Mouse (Mus musculus) hindbrain, embryonic 13.5 days (tissue): ENCODE results near the gene Rgs6. TPM values are rescaled to one million over a fixed set of nuclear protein-coding genes. Genes with fewer than 3 reads are reported as not detected.
A peak's percentile ranks its signal among the peaks of the same experiment; 100 is the strongest.

Experiments used
- ATAC-seq: fragments of 200-750 bp; cut with Nextera tagmentation; 2 replicates; pipeline ENCODE4 v1.8.0; 2017; ENCODE audit warnings: moderate TSS enrichment; ENCODE audit not compliant: low FRiP score
- H3K27ac ChIP-seq: fragments of 300-500 bp; sonication (generic); 2 replicates; pipeline ENCODE4 v1.5.1; 2015; ENCODE audit warnings: inconsistent platforms, mild to moderate bottlenecking, moderate library complexity
- H3K27me3 ChIP-seq: fragments of 300-500 bp; sonication (generic); 2 replicates; pipeline ENCODE4 v1.6.1; 2015; ENCODE audit warnings: mild to moderate bottlenecking, inconsistent platforms
- H3K36me3 ChIP-seq: fragments of 300-500 bp; sonication (generic); 2 replicates; pipeline ENCODE4 v1.6.1; 2015; ENCODE audit warnings: mild to moderate bottlenecking, inconsistent platforms
- H3K4me1 ChIP-seq: fragments of 300-500 bp; sonication (generic); replicated peaks from 2 replicates; pipeline ENCODE4 v1.6.1; 2015; ENCODE audit warnings: inconsistent platforms
- H3K4me2 ChIP-seq: fragments of 300-500 bp; sonication (generic); 2 replicates; pipeline ENCODE4 v1.6.1; 2015; ENCODE audit warnings: inconsistent platforms, mild to moderate bottlenecking, moderate library complexity
- H3K4me3 ChIP-seq: fragments of 300-500 bp; sonication (generic); 2 replicates; pipeline ENCODE4 v1.5.1; 2015; ENCODE audit warnings: mild to moderate bottlenecking, inconsistent platforms
- H3K9ac ChIP-seq: fragments of 300-500 bp; sonication (generic); 2 replicates; pipeline ENCODE4 v1.6.1; 2015; ENCODE audit warnings: mild to moderate bottlenecking, inconsistent platforms
- H3K9me3 ChIP-seq: fragments of 300-500 bp; sonication (generic); 2 replicates; pipeline ENCODE4 v1.6.1; 2016; ENCODE audit warnings: inconsistent platforms
- WGBS: fragments of 180-500 bp; shearing (Covaris S2); methylation state at CpG from one replicate; pipeline ENCODE4 v1.1.7; 2015; 5-methylcytosine and 5-hydroxymethylcytosine counted together
- polyA plus RNA-seq: library from polyadenylated mRNA; unstranded; fragments of >200 nt; fragmentation: Nextera tagmentation; extraction: Ambion mirVana; gene quantifications from 2 replicates; pipeline ENCODE4 v1.2.1, GENCODE M21; 2015

Gene Rgs6
- polyA plus RNA-seq, 1 experiment from 2014 or later: 7.4 TPM

DNA sequence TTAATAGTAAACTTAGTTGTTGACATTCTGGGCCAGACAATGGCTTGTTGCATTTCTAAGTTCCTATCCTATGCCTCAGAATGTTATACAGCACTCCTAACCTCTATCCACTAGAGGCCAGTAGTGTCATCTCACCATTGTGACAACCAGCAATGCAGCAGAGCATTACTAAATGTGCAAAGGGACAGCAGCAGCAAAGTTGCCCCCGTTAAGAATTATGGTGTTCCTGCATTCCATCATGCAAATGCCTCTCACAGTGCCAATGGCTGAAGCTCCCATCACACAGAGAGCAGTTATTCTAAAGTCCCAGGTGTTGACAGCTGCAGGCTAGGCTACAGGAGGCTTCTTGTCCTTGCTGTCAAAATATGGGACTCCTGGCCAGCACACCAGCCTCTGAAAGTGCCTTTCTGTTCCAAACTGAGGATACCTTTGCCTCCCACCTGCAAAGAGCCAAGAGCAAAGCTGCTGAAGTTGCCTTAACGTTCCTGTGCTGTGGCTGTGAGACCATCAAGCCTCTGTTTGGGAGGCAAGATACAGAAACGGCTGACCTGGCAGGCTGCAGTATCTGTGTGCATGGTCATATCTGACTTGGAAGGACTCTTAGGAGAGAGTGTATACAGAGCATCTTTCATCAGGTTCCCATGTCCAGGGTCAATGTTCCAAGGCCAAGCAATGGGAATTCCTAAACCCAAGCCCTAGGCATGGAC, 484.2 kb downstream of the Rgs6 start:
- 54% methylated on average over 3 of the region's 3 CpGs for whole genome bisulfite sequencing
- Histone ChIP-seq H3K36me3 (no peaks in the 10 kb centered on the region), H3K9ac (0 out of 2 replicates have a peak overlapping the region, but pooled peaks have one; percentile 35), H3K4me1 (peaks cover 29% of the 10 kb centered on the region), H3K4me2 (no peak overlapping the region), H3K4me3 (no peak overlapping the region), H3K27me3 (no peaks in the 10 kb centered on the region), H3K9me3 (no peaks in the 10 kb centered on the region), H3K27ac (peak overlapping the region; percentile 73)
- ATAC-seq: no peak

DNA sequence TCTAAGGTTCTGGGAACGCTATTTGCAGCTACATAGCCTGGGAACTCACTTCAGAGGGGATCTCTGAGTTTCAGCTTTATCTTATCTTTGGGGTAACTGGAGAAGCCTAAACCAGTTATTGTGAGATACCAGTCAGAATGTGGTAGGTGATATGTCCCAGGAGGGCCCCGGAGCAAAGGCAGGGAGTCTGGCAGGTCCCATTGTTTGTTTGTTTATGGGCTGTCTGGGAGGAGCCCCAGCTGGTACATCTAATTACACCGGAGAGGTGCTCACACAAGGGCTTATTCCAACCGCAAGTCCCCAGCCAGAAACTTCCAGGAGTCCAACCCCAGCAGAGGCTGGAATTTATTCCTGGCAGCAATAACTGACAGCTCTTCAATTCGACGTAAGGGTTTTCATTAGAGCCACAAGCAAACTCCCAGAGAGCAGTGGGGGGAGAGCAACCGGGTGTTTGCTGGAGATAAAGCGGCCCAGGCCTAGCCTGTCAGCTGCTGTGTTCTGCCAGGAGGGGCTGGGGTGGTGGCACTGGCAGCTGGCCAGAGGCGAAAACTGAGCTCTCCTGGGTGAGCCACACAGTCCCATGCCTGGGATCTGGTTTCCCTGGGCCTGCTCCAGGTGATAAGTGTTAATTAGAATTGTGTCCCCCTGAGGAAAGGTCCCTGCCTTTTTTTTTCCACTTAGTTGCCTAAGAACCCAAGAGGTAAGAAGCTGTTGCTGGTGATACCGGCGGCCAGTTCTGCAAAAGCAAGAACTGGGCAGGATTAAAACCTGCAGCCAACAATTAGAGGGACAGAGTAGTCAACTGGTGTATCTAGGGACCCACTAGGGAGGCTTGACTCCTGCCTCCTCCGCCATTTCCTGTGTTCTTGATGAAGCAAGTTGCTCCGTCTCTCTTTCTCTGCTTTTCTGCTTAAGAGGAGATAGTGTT, 485.1 kb downstream of the Rgs6 start:
- 35% methylated on average over 13 of the region's 13 CpGs for WGBS
- peak overlapping the region; percentile 35; the same call in 1 of the 2 replicates for H3K9ac ChIP-seq
- peaks cover 32% of the 10 kb centered on the region for H3K4me1 ChIP-seq

DNA sequence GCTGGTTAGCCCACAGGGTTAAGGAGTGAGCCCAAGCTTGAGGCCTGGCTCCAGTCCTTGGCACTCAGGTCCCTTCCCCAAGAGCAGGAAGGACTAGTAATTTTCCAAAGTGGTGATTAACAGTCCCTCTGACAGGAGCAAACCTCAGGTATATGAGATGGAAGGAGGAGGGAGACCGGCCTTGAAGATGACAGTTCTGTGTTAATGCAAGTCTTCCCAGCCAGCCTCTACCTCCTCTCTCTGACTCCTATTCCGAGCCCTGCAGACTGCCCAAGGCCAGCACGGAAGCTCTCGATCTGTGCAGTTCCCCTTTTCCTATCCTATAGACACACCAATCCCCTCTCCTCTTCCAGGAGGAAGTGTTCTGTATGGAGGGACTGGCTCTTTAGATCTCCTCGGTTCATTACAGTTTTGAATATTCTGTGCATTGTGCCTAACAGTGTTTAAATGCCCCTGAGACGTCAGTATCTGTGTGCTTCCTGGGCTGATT, 485.8 kb downstream of the Rgs6 start:
- Histone ChIP-seq H3K4me1 (peaks cover 32% of the 10 kb centered on the region), H3K4me2 (no peak overlapping the region), H3K9ac (no peak overlapping the region), H3K27me3 (no peaks in the 10 kb centered on the region), H3K9me3 (no peaks in the 10 kb centered on the region), H3K27ac (peak overlapping the region; percentile 73), H3K4me3 (no peak overlapping the region), H3K36me3 (no peaks in the 10 kb centered on the region)
- ATAC-seq: no peak
- WGBS: 74% methylated on average over 6 of the region's 6 CpGs

More for the DNA sequence above, 485.1 kb downstream of the Rgs6 start:
- no peaks in the 10 kb centered on the region for H3K36me3 ChIP-seq
- peak overlapping the region; percentile 73 for H3K27ac ChIP-seq
- no peak overlapping the region for H3K4me2 ChIP-seq
- H3K27me3 ChIP-seq: no peaks in the 10 kb centered on the region
- peak; percentile 88 for ATAC-seq
- H3K4me3 ChIP-seq: no peak overlapping the region
- H3K9me3 ChIP-seq: no peaks in the 10 kb centered on the region

DNA sequence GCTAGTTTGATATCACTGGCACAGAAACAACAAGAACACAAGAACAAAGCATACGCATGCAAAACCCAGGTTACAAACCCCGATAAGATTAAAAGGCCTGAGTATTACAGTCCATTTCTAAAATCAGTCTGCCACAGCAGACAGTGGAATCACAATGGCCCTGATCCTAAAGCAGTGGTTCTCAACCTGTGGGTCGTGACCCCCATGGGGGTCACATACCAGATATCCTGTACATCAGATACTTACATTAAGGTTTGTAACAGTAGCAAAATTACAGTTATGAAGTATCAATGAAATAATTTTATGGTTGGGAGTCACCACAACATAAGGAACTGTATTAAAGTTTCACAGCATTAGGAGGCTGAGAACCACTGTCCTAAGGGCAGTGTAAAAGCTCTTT, 488.1 kb downstream of the Rgs6 start:
- Histone ChIP-seq H3K9me3 (no peaks in the 10 kb centered on the region), H3K4me3 (no peak overlapping the region), H3K27me3 (no peaks in the 10 kb centered on the region), H3K36me3 (no peaks in the 10 kb centered on the region), H3K4me1 (peaks cover 37% of the 10 kb centered on the region), H3K4me2 (no peak overlapping the region), H3K9ac (no peak overlapping the region), H3K27ac (no peak overlapping the region)
- ATAC-seq: no peak
- 96% methylated on average over 3 of the region's 3 CpGs for WGBS

DNA sequence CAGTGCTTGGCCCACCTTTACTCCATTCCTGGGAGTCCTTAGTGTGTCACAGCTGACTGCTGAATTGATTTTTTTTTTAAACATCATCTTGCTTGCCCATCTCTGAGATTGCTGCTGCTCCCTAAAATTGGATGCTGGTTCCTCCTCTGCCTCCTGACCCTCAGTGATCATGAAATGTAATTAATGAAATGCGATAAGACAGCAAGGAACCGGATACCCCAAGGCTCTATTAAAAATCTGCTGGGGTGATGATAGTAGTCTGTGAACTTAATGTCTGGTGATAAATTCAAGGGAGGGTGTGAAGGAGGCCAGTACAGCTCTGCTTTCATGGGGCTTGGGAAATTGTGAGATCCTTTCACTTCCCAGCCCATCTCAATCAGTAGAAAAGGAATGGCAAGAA, 489.4 kb downstream of the Rgs6 start:
- no peak overlapping the region for H3K9ac ChIP-seq
- H3K4me1 ChIP-seq: peaks cover 31% of the 10 kb centered on the region
- no peak overlapping the region for H3K4me3 ChIP-seq
- H3K4me2 ChIP-seq: no peak overlapping the region
- no peaks in the 10 kb centered on the region for H3K9me3 ChIP-seq
- no peak for ATAC-seq
- WGBS: 73% methylated on average over 2 of the region's 2 CpGs
- H3K27ac ChIP-seq: no peak overlapping the region
- no peaks in the 10 kb centered on the region for H3K36me3 ChIP-seq
- no peaks in the 10 kb centered on the region for H3K27me3 ChIP-seq

DNA sequence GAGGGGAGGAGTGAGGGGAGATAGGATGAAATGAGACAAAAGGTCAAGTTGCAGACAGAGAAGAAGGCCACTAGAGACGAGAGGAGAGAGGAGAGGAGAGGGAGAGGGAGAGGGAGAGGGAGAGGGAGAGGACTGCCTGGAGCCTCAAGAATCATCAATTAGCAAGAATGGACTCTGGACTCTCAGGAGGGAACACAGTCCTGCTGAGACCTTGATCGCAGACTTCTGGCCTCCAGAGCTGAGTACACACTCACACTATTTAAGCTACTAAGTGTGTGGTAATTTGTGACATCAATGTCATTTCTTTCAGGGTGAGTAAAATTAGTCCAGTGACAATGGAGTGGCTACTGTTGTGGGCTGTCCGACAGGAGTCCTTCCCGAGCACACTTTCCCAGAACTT, 495.3 kb downstream of the Rgs6 start:
- 77% methylated on average over 3 of the region's 4 CpGs for WGBS
- Histone ChIP-seq H3K27me3 (no peaks in the 10 kb centered on the region), H3K36me3 (no peaks in the 10 kb centered on the region), H3K4me1 (peaks cover 5% of the 10 kb centered on the region; the same call in 1 of the 2 replicates), H3K4me2 (no peak overlapping the region), H3K9me3 (no peaks in the 10 kb centered on the region), H3K9ac (no peak overlapping the region), H3K4me3 (no peak overlapping the region), H3K27ac (no peak overlapping the region)
- ATAC-seq: no peak

DNA sequence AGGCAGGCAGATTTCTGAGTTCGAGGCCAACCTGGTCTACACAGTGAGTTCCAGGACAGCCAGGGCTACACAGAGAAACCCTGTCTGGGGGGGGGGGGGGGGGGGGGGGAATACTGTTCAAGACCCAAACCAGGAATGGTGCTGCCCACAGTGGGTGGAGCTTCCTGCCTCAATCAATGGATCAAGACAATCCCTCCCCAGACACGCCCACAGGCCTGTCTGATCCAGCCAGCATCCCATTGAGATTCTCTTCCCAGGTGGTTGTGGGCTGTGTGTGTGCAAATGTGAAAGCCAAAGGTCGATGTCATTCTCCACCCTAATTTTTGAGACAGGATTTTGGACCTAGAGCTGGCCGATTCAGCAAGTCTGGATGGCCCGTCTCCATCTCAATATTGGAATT, 496.5 kb downstream of the Rgs6 start:
- H3K9ac ChIP-seq: no peak overlapping the region
- no peak for ATAC-seq

DNA sequence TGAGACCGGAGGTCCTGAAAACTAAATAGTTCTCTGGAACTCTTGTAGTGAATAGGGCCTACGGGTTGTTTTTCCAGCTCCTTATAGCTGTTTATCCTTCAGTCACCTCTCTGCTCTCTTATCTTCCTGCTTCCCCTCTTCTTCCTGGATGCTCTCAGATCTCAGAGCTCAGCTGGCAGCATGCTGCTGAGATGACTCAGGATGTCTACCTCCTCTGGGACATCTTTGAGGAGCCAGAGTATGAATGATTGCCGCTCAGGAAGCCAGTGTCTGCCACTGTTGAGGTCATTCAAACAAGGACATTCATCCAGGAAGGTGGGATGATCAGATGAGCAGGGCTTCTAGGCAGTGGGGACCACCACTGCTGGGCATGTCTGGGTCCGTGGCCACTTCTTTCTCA, 498.9 kb downstream of the Rgs6 start:
- no peak overlapping the region for H3K9ac ChIP-seq
- 83% methylated on average over 4 of the region's 4 CpGs for WGBS
- H3K27ac ChIP-seq: no peak overlapping the region
- H3K36me3 ChIP-seq: no peaks in the 10 kb centered on the region
- no peak overlapping the region for H3K4me2 ChIP-seq
- no peaks in the 10 kb centered on the region for H3K4me1 ChIP-seq
- ATAC-seq: no peak
- no peaks in the 10 kb centered on the region for H3K9me3 ChIP-seq
- no peaks in the 10 kb centered on the region for H3K27me3 ChIP-seq
- no peak overlapping the region for H3K4me3 ChIP-seq

More for the DNA sequence above, 496.5 kb downstream of the Rgs6 start:
- peaks cover 2% of the 10 kb centered on the region; the same call in 1 of the 2 replicates for H3K4me1 ChIP-seq
- H3K36me3 ChIP-seq: no peaks in the 10 kb centered on the region
- no peaks in the 10 kb centered on the region for H3K9me3 ChIP-seq
- no peaks in the 10 kb centered on the region for H3K27me3 ChIP-seq
- no peak overlapping the region for H3K4me2 ChIP-seq
- no peak overlapping the region for H3K27ac ChIP-seq
- WGBS: 86% methylated on average over 5 of the region's 5 CpGs
- no peak overlapping the region for H3K4me3 ChIP-seq

DNA sequence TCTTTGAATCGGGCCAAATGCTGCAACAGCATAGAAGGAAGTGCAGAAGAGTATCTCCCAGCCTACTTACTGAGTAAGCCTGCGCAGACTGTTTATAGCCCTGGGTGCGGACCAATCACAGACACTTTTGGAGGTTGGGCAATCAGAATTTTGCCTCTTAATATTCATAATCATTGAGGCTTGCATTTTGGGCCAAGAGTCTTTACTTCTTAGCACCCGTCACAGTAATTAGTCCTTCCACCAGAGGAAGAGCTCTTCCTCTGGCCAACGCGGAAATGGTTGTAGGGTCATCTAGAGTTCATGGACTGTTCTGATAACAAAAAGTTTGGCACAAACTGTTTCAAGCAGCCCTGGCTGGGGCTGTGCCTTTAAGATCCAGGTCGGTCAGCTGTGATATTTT, 499.5 kb downstream of the Rgs6 start:
- Histone ChIP-seq H3K9ac (no peak overlapping the region), H3K27me3 (no peaks in the 10 kb centered on the region), H3K27ac (no peak overlapping the region), H3K4me2 (no peak overlapping the region), H3K4me3 (no peak overlapping the region), H3K4me1 (no peaks in the 10 kb centered on the region), H3K36me3 (no peaks in the 10 kb centered on the region), H3K9me3 (no peaks in the 10 kb centered on the region)
- ATAC-seq: no peak
- WGBS: 77% methylated on average over 7 of the region's 7 CpGs

DNA sequence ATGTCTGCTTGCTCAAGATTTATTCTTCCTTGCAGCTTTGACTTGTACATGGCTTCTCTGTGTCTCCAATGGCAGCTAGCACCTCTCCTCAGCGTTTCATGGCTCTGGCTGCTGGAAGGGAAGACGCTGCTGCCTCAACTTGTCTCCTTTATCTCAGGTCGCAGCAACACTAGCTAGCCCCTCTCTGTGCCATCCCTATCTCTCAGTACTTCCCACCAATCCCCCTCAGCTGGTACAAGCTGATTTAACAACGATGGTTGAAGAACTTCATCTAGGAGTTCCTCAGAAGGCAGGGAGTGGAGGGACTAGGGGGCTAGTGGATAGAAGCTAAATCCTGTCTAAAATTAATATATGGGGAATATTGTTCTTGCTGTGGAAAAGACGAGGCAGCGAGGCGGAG, 503.9 kb downstream of the Rgs6 start:
- Histone ChIP-seq H3K4me2 (no peak overlapping the region), H3K4me3 (no peak overlapping the region), H3K9ac (no peak overlapping the region), H3K27ac (no peak overlapping the region), H3K27me3 (no peaks in the 10 kb centered on the region), H3K9me3 (no peaks in the 10 kb centered on the region), H3K36me3 (no peaks in the 10 kb centered on the region), H3K4me1 (no peaks in the 10 kb centered on the region)
- ATAC-seq: no peak
- 93% methylated on average over 7 of the region's 7 CpGs for WGBS

DNA sequence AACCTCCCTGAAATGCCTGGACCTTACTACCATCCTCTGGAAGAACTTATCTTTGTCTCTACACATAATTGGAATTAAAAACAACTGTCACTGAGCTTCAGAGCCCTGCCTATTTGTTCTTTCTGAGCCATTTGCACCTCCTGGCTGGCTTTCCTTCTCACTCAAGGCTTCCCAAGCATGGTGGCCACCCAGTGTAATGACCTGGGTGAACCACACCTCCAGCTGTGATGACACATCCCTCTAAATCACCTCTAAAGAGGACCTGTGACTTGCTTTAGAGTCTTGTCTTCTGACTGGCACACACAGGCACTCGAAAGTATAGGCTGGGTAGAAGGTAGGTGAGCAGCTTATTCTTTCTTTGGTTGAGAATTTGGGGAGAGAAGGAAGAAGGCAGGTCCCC, 509.7 kb downstream of the Rgs6 start:
- ATAC-seq: no peak

DNA sequence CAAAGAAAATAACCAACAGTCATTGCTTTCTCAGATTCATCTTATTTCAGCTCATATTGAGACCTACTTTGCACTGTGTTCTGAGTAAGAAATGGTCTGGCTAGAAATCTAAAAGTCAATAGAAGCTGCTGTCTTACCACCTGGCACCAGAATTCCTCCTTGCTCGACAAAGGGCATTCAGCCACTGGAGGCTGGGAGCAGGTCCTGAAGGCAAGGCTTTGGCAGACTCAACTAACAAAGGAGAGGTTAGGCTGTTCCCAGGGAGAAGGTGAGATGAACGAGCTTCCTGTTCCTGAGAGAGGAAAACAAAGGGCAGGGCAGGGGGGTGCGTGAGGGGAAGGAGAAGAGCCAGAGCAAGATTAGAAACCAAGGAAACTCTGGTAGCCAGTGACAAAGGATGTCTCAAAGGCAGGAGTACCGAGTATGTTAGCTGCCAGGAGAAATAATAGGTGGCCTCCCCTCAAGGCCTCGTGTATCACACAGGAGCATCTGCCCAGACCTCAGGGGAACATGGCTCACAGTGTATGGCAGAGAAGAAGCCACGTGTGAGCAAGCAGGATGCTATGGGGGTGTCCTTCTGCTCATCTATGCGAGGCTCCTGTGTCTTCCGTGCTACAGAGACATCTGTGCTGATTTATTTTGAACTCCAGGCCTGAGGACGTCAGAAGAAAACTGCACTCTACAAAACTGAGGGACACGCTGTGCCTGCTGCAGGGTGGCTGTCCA, 510.7 kb downstream of the Rgs6 start:
- ATAC-seq: no peak
- H3K9me3 ChIP-seq: no peaks in the 10 kb centered on the region
- WGBS: 47% methylated on average over 10 of the region's 10 CpGs
- peaks cover 6% of the 10 kb centered on the region for H3K4me1 ChIP-seq
- H3K27ac ChIP-seq: no peak overlapping the region; the same call in 1 of the 2 replicates
- H3K4me2 ChIP-seq: no peak overlapping the region
- H3K9ac ChIP-seq: no peak overlapping the region
- H3K4me3 ChIP-seq: no peak overlapping the region
- H3K36me3 ChIP-seq: no peaks in the 10 kb centered on the region
- H3K27me3 ChIP-seq: no peaks in the 10 kb centered on the region

More for the DNA sequence above, 509.7 kb downstream of the Rgs6 start:
- no peaks in the 10 kb centered on the region for H3K9me3 ChIP-seq
- H3K27ac ChIP-seq: no peak overlapping the region
- 82% methylated on average over 1 of the region's 1 CpGs for WGBS
- no peaks in the 10 kb centered on the region for H3K27me3 ChIP-seq
- H3K9ac ChIP-seq: no peak overlapping the region
- H3K36me3 ChIP-seq: no peaks in the 10 kb centered on the region
- no peak overlapping the region for H3K4me2 ChIP-seq
- no peak overlapping the region for H3K4me3 ChIP-seq
- peaks cover 6% of the 10 kb centered on the region for H3K4me1 ChIP-seq
